Mouse (Mus musculus) heart, adult 2 months (tissue): ENCODE measurements at regions not wholly inside any gene's neighbourhood (a gene's known extent, or its start where the extent isn't known, plus 50 kb on each side); places are given as distances from the start of the nearest gene placed in this dataset.
"Not testable (repeated sequence)": the region's sequence is repeated elsewhere in the genome, so short reads cannot be mapped to it uniquely, and the experiment has no call there.

Experiments used
- CTCF ChIP-seq: fragments of 200-600 bp; IDR thresholded peaks from 2 replicates; pipeline ENCODE4 v1.8.1; 2022; ENCODE audit warnings: antibody characterized with exemption, mild to moderate bottlenecking, moderate library complexity
- EP300 ChIP-seq: fragments of 200-500 bp; IDR thresholded peaks from 2 replicates; pipeline ENCODE4 v1.6.1; 2011; ENCODE audit warnings: low read depth, low read length, control low read depth; ENCODE audit not compliant: insufficient read depth
- POLR2A ChIP-seq: fragments of 200-500 bp; IDR thresholded peaks from 2 replicates; pipeline ENCODE4 v1.6.1; 2011; ENCODE audit warnings: mild to moderate bottlenecking, low read depth, low read length, control low read depth; ENCODE audit not compliant: insufficient read depth

DNA sequence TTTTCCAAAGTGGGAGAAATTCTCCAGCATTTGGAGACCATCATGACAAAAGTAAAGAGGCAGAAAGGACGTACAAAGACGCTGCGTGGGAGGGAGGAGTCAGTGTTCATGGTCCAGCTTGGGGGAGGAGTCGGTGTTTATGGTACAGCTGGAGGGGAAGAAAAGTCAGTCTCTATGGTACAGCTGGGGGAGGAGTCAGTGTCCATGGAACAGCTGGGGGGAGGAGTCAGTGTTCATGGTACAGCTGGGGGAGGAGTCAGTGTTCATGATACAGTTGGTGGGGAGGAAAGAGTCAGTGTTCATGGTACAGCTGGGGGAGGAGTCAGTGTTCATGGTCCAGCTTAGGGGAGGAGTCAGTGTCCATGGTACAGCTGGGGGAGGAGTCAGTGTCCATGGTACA lies 261.5 kb upstream of the Kdm8 start:
- TF ChIP-seq CTCF, POLR2A, EP300: not testable (repeated sequence)
